Mouse (Mus musculus) liver, adult 2 months (tissue): ENCODE measurements around the gene Lrrc4b.

Experiments used
- CTCF ChIP-seq: fragments of 200-500 bp; IDR thresholded peaks from 2 replicates; pipeline ENCODE4 v1.5.1; 2011; ENCODE audit warnings: low read depth, low read length, control low read depth
- POLR2A ChIP-seq: fragments of 200-500 bp; IDR thresholded peaks from 2 replicates; pipeline ENCODE4 v1.6.1; 2011; ENCODE audit warnings: low read length, control low read depth; ENCODE audit not compliant: insufficient read depth; ENCODE audit errors: extremely low read depth

- TF ChIP-seq POLR2A (no peak), CTCF (no peak)
Observed at GRCm38 (mm10) chr7:44472961-44473646, 44.3 kb downstream of the Lrrc4b start.
